Mouse (Mus musculus): ENCODE data around the gene Ncoa5.

The Ncoa5 gene

GRCm38 (mm10) chr2:164997721-164998428 is 36.8 kb downstream of the Ncoa5 start:
- in situ Hi-C loops (cut with MboI; ENCODE audit: unreplicated experiment in 2 of 2), result no loop called here

- in situ Hi-C loops (cut with MboI; ENCODE audit: unreplicated experiment in 2 of 2), result no loop called here
These were observed 37.6 kb downstream of the Ncoa5 start for GRCm38 (mm10) chr2:164996848-164997720.

GRCm38 (mm10) chr2:164995976-164996375 is 38.7 kb downstream of the Ncoa5 start:
- in situ Hi-C loops (cut with MboI; ENCODE audit: unreplicated experiment in 2 of 2), result no loop called here

GRCm38 (mm10) chr2:164994659-164995428 is 39.8 kb downstream of the Ncoa5 start:
- in situ Hi-C loops (cut with MboI; ENCODE audit: unreplicated experiment in 2 of 2), result no loop called here

- in situ Hi-C loops (cut with MboI; ENCODE audit: unreplicated experiment in 2 of 2), result no loop called here
These were observed 40.5 kb downstream of the Ncoa5 start for GRCm38 (mm10) chr2:164994156-164994555.

GRCm38 (mm10) chr2:164991808-164992207 is 42.9 kb downstream of the Ncoa5 start:
- in situ Hi-C loops (cut with MboI; ENCODE audit: unreplicated experiment in 2 of 2), result no loop called here

- in situ Hi-C loops (cut with MboI; ENCODE audit: unreplicated experiment in 2 of 2), result no loop called here
These were observed 43.6 kb downstream of the Ncoa5 start for GRCm38 (mm10) chr2:164991111-164991510.

- in situ Hi-C loops (cut with MboI; ENCODE audit: unreplicated experiment in 2 of 2), result no loop called here
These were observed 45.9 kb downstream of the Ncoa5 start for GRCm38 (mm10) chr2:164988777-164989176.

- in situ Hi-C loops (cut with MboI; ENCODE audit: unreplicated experiment in 2 of 2), result no loop called here
These were observed 48.2 kb downstream of the Ncoa5 start for GRCm38 (mm10) chr2:164986371-164987027.

GRCm38 (mm10) chr2:164985962-164986361 is 48.7 kb downstream of the Ncoa5 start:
- in situ Hi-C loops (cut with MboI; ENCODE audit: unreplicated experiment in 2 of 2), result no loop called here

GRCm38 (mm10) chr2:164979749-164980148 is 54.9 kb downstream of the Ncoa5 start:
- in situ Hi-C loops (cut with MboI; ENCODE audit: unreplicated experiment in 2 of 2), result no loop called here

GRCm38 (mm10) chr2:164975611-164976010 is 59.1 kb downstream of the Ncoa5 start:
- in situ Hi-C loops (cut with MboI; ENCODE audit: unreplicated experiment in 2 of 2), result no loop called here

- in situ Hi-C loops (cut with MboI; ENCODE audit: unreplicated experiment in 2 of 2), result loop anchor here in 1 of 2 experiments (25.0 kb wide), 1 partner anchor 515 kb away; the partner anchor contains the start of gene Trp53rka
These were observed 62.0 kb downstream of the Ncoa5 start for GRCm38 (mm10) chr2:164972646-164973045.

- in situ Hi-C loops (cut with MboI; ENCODE audit: unreplicated experiment in 2 of 2), result loop anchor here in 1 of 2 experiments (25.0 kb wide), 1 partner anchor 517 kb away; the partner anchor contains the start of gene Trp53rka
These were observed 64.0 kb downstream of the Ncoa5 start for GRCm38 (mm10) chr2:164970631-164971196.

- in situ Hi-C loops (cut with MboI; ENCODE audit: unreplicated experiment in 2 of 2), result loop anchor here (10.0 to 25.0 kb wide), 3 partner anchors 305 to 518 kb away; partner anchors contain the start of gene Trp53rka (in 1 of the 2)
These were observed 65.3 kb downstream of the Ncoa5 start for GRCm38 (mm10) chr2:164969348-164969781.

GRCm38 (mm10) chr2:164968451-164968851 is 66.2 kb downstream of the Ncoa5 start:
- in situ Hi-C loops (cut with MboI; ENCODE audit: unreplicated experiment in 2 of 2), result loop anchor here (10.0 to 25.0 kb wide), 3 partner anchors 306 to 519 kb away; partner anchors contain the start of gene Trp53rka (in 1 of the 2)

GRCm38 (mm10) chr2:164967761-164968440 is 66.8 kb downstream of the Ncoa5 start:
- in situ Hi-C loops (cut with MboI; ENCODE audit: unreplicated experiment in 2 of 2), result loop anchor here (10.0 to 25.0 kb wide), 3 partner anchors 307 to 519 kb away; partner anchors contain the start of gene Trp53rka (in 1 of the 2)

- in situ Hi-C loops (cut with MboI; ENCODE audit: unreplicated experiment in 2 of 2), result loop anchor here (10.0 to 25.0 kb wide), 3 partner anchors 308 to 520 kb away; partner anchors contain the start of gene Trp53rka (in 1 of the 2)
These were observed 67.5 kb downstream of the Ncoa5 start for GRCm38 (mm10) chr2:164967193-164967592.

GRCm38 (mm10) chr2:164966381-164966780 is 68.3 kb downstream of the Ncoa5 start:
- in situ Hi-C loops (cut with MboI; ENCODE audit: unreplicated experiment in 2 of 2), result loop anchor here (10.0 to 25.0 kb wide), 3 partner anchors 308 to 521 kb away; partner anchors contain the start of gene Trp53rka (in 1 of the 2)

All from v-Abl transformed pro-B cells (cell line).